ENCODE assay signal across 22 mouse cellular contexts in genomic region chr17:30790816-30791215, GRCm38 (mm10).
A peak's percentile ranks its signal among the peaks of the same experiment; 100 is the strongest.
DNase-seq lines count a peak whose midpoint lies in the region; ATAC-seq and TF ChIP-seq lines count a peak whose summit lies in the region.
"Had no signal": no experiment of that assay in that cellular context is flagged by ENCODE, and none has a peak within 500 bp of the region (broad histone marks: within the 10 kb centered on the region; RNA-seq: fewer than 3 reads in every experiment).

No protein-coding gene starts in this region.

- no peaks in the 10 kb centered on the region for H3K79me2 ChIP-seq in MEL (ENCODE audit: control insufficient read depth, insufficient read depth, low read length, poor library complexity)

- H3K4me1 ChIP-seq in heart, embryonic 10.5 days, result no peaks in the 10 kb centered on the region
- H3K4me1 ChIP-seq in heart, embryonic 11.5 days (ENCODE audit: control insufficient read depth, insufficient read depth, low read length), result no peaks in the 10 kb centered on the region
- H3K4me1 ChIP-seq in MEL (ENCODE audit: control insufficient read depth in 1 of 2, insufficient read depth in 2 of 2, low read length in 2 of 2), result no peaks in the 10 kb centered on the region
- no peaks in the 10 kb centered on the region for H3K4me1 ChIP-seq in forebrain, embryonic 14.5 days (ENCODE audit: control insufficient read depth, insufficient read depth, low read length)

- no peak for TF ChIP-seq EP300 in MEL (IDR thresholded peaks at IDR 0.05; ENCODE audit: low read depth in 1 of 2, low read length in 2 of 2)

- no peak overlapping the region for H3K27ac ChIP-seq in heart, embryonic 10.5 days
- no peak overlapping the region for H3K27ac ChIP-seq in heart, embryonic 11.5 days (ENCODE audit: low read depth, low read length)
- no peak overlapping the region for H3K27ac ChIP-seq in MEL (ENCODE audit: control insufficient read depth, low read depth, low read length)
- no peak overlapping the region for H3K27ac ChIP-seq in forebrain, embryonic 14.5 days (ENCODE audit: low read depth, low read length)

- no peak overlapping the region for H3K4me2 ChIP-seq in heart, embryonic 11.5 days
- H3K4me2 ChIP-seq in forebrain, embryonic 14.5 days (ENCODE audit: low read length), result no peak overlapping the region

- H3K36me3 ChIP-seq in heart, embryonic 10.5 days, result no peaks in the 10 kb centered on the region
- H3K36me3 ChIP-seq in heart, embryonic 11.5 days (ENCODE audit: control insufficient read depth, insufficient read depth, low read length), result no peaks in the 10 kb centered on the region
- H3K36me3 ChIP-seq in MEL (ENCODE audit: control insufficient read depth in 1 of 2, insufficient read depth in 2 of 2, low read length in 2 of 2), result no peaks in the 10 kb centered on the region
- no peaks in the 10 kb centered on the region for H3K36me3 ChIP-seq in forebrain, embryonic 14.5 days (ENCODE audit: control insufficient read depth, insufficient read depth, low read length)

- no peak for ATAC-seq in heart, embryonic 11.5 days (replicated peaks; ENCODE audit: insufficient number of reproducible peaks, low FRiP score, low TSS enrichment)
- ATAC-seq in forebrain, embryonic 14.5 days, result no peak
- ATAC-seq: activated CD4-positive, CD25-positive, alpha-beta regulatory T cell, adult 4 months; CD4-positive, CD25-positive, alpha-beta regulatory T cell, adult 4 months; Patski had no signal

- TF ChIP-seq RAD21 in MEL (IDR thresholded peaks at IDR 0.05; ENCODE audit: low read depth, low read length), result no peak

- no peak overlapping the region for H3K4me3 ChIP-seq in heart, embryonic 10.5 days
- H3K4me3 ChIP-seq in heart, embryonic 11.5 days (ENCODE audit: low read depth, low read length), result no peak overlapping the region
- no peak overlapping the region for H3K4me3 ChIP-seq in MEL (ENCODE audit: control insufficient read depth in 1 of 2, insufficient read depth in 1 of 2, low read depth in 2 of 2, low read length in 2 of 2)
- no peak overlapping the region for H3K4me3 ChIP-seq in forebrain, embryonic 14.5 days (ENCODE audit: low read depth, low read length)

- H3K27me3 ChIP-seq in heart, embryonic 10.5 days (ENCODE audit: insufficient read depth, poor library complexity, severe bottlenecking), result no peaks in the 10 kb centered on the region
- H3K27me3 ChIP-seq in heart, embryonic 11.5 days (ENCODE audit: control insufficient read depth, insufficient read depth, low read length), result no peaks in the 10 kb centered on the region
- H3K27me3 ChIP-seq in MEL (ENCODE audit: control insufficient read depth in 1 of 2, insufficient read depth in 2 of 2, low read length in 2 of 2), result no peaks in the 10 kb centered on the region
- no peaks in the 10 kb centered on the region for H3K27me3 ChIP-seq in forebrain, embryonic 14.5 days (replicated peaks; ENCODE audit: control insufficient read depth, insufficient read depth, low read length)
- H3K27me3 ChIP-seq: CH12.LX had no signal

- peak; percentile 79 for DNase-seq in heart, adult 11 months
- DNase-seq in heart, adult 8-10 months (ENCODE audit: low spot score), result no peak
- peak; percentile 72 for DNase-seq in heart, embryonic 10.5 days (ENCODE audit: low spot score)
- peak; percentile 5 for DNase-seq in urinary bladder, postnatal 10 days (ENCODE audit: low spot score)
- DNase-seq in urinary bladder, postnatal 14 days (ENCODE audit: low spot score), result no peak
- no peak for DNase-seq in MEL (ENCODE audit: low read depth, low spot score)
- no peak for DNase-seq in forebrain, embryonic 14.5 days (ENCODE audit: low spot score)
- DNase-seq: adrenal gland, adult 2 months; adrenal gland, adult 8-10 months; adrenal gland, postnatal 10 days; adrenal gland, postnatal 14 days; adrenal gland, postnatal 25 days; adrenal gland, postnatal 36 days; B cell, adult 2 months; cerebellum, adult 11 months; cerebellum, adult 11-12 months; cerebellum, adult 18-20 months had no signal

- TF ChIP-seq POLR2A in MEL (IDR thresholded peaks at IDR 0.05; ENCODE audit: control insufficient read depth in 1 of 2, insufficient read depth in 1 of 2, low read depth in 1 of 2, low read length in 2 of 2, poor library complexity in 1 of 2), result no peak

- WGBS in heart, embryonic 10.5 days, result 81% methylated on average over 7 of the region's 7 CpGs
- WGBS in heart, embryonic 11.5 days (ENCODE audit: insufficient replicate concordance), result 87% methylated on average over 7 of the region's 7 CpGs
- WGBS in forebrain, embryonic 14.5 days, result 94% methylated on average over 7 of the region's 7 CpGs

- no peaks in the 10 kb centered on the region for H3K9me3 ChIP-seq in heart, embryonic 10.5 days
- no peaks in the 10 kb centered on the region for H3K9me3 ChIP-seq in heart, embryonic 11.5 days (replicated peaks; ENCODE audit: control insufficient read depth, low read length)
- no peaks in the 10 kb centered on the region for H3K9me3 ChIP-seq in MEL (replicated peaks; ENCODE audit: insufficient read depth, low read length)
- no peaks in the 10 kb centered on the region for H3K9me3 ChIP-seq in forebrain, embryonic 14.5 days (replicated peaks; ENCODE audit: control insufficient read depth, low read length)

- TF ChIP-seq CTCF in MEL (IDR thresholded peaks at IDR 0.05 in 2 of 3, conservative IDR thresholded peaks at IDR 0.05 in 1 of 3; ENCODE audit: control insufficient read depth in 1 of 3, insufficient read depth in 1 of 3, low read depth in 2 of 3, low read length in 3 of 3, poor library complexity in 1 of 3, severe bottlenecking in 1 of 3), result no peak

- H3K9ac ChIP-seq in heart, embryonic 11.5 days (ENCODE audit: low read depth, low read length), result no peak overlapping the region
- no peak overlapping the region for H3K9ac ChIP-seq in MEL (ENCODE audit: control insufficient read depth, low read depth, low read length, poor library complexity, severe bottlenecking)
- H3K9ac ChIP-seq in forebrain, embryonic 14.5 days (ENCODE audit: low read length), result no peak overlapping the region

TF ChIP-seq in MEL, 35 proteins besides CTCF, POLR2A, EP300 and RAD21:
- TF ChIP-seq ELF1 (IDR thresholded peaks at IDR 0.05; ENCODE audit: low read depth, low read length), result no peak
- no peak for TF ChIP-seq NELFE (IDR thresholded peaks at IDR 0.05; ENCODE audit: low read depth, low read length)
- peak; percentile 4; the same call in 1 of the 2 replicates for TF ChIP-seq TAL1 (IDR thresholded peaks at IDR 0.05; ENCODE audit: low read length)
- TF ChIP-seq MAX (IDR thresholded peaks at IDR 0.05; ENCODE audit: low read length), result no peak
- TF ChIP-seq TCF12 (IDR thresholded peaks at IDR 0.05; ENCODE audit: low read depth, low read length), result no peak
- no peak for TF ChIP-seq UBTF (IDR thresholded peaks at IDR 0.05; ENCODE audit: borderline replicate concordance, insufficient read depth, low read depth, low read length)
- TF ChIP-seq MAFK (IDR thresholded peaks at IDR 0.05; ENCODE audit: borderline replicate concordance, low read depth, low read length), result no peak

Comparison
In these comparisons a context has a peak if more than half of its experiments do, and no peak if none do; other contexts are left out.
1. DNase-seq: peak in heart, adult 11 months (single experiment), heart, embryonic 10.5 days (single experiment) and urinary bladder, postnatal 10 days (single experiment); none in heart, adult 8-10 months (single experiment), urinary bladder, postnatal 14 days (single experiment), MEL (single experiment) and forebrain, embryonic 14.5 days (single experiment).